1 mouse cellular context compared by ENCODE assay signal in the genomic region with DNA sequence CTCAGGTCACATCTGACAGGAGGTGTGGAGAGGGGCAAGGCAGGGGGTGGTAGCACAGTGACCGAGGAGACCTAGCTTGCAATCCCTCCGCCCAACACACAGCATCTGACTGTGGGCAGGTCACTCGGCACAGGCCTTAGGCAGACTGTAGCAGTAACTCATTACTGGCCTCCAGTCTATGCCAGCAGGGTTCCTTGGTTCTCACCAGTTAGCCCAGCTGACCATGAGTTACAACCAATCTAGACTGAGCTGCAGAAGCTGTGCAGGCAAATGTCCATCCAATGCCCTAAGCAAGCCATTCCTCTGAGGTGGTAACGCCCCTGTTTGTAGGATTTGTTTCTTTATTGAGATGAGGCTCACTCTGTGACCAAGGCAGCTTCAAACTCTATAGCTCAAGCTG.
TF ChIP-seq lines count a peak whose summit lies in the region.

No protein-coding gene starts in this region.

TF ChIP-seq in myocyte, 11 proteins besides CTCF, POLR2A, EP300 and RAD21:
- peak; percentile 29 for TF ChIP-seq POLR2AphosphoS2 (IDR thresholded peaks at IDR 0.05; ENCODE audit: insufficient read length, low read depth)
- TF ChIP-seq MAX (IDR thresholded peaks at IDR 0.05; ENCODE audit: low read depth) = no peak
- TF ChIP-seq MYOD1 (IDR thresholded peaks at IDR 0.05; ENCODE audit: control insufficient read depth in 1 of 3, insufficient read length in 2 of 3, low read depth in 2 of 3) = no peak
- no peak for TF ChIP-seq TCF12 (IDR thresholded peaks at IDR 0.05; ENCODE audit: insufficient read depth, poor library complexity, severe bottlenecking)
- TF ChIP-seq MYOG (IDR thresholded peaks at IDR 0.05; ENCODE audit: control insufficient read depth in 1 of 3, insufficient read depth in 1 of 3, insufficient read length in 2 of 3, low read depth in 2 of 3) = no peak
- no peak for TF ChIP-seq E2F4 (IDR thresholded peaks at IDR 0.05; ENCODE audit: insufficient read depth)
- TF ChIP-seq USF1 (IDR thresholded peaks at IDR 0.05; ENCODE audit: low read depth) = no peak
- no peak for TF ChIP-seq REST (IDR thresholded peaks at IDR 0.05; ENCODE audit: insufficient read depth, insufficient read length)
TF ChIP-seq in myocyte: peak in this region for 1.
